Mouse (Mus musculus) bone marrow macrophage, adult 2 months (primary cell): ENCODE measurements around the gene Osbpl6.

Experiments used
- CTCF ChIP-seq: IDR thresholded peaks from 2 replicates; pipeline ENCODE4 v1.5.1; 2012; ENCODE audit warnings: low read depth, mild to moderate bottlenecking, low read length, moderate library complexity
- POLR2A ChIP-seq: IDR thresholded peaks from 2 replicates; pipeline ENCODE4 v1.6.1; 2012; ENCODE audit warnings: mild to moderate bottlenecking, low read depth, low read length, borderline replicate concordance

DNA sequence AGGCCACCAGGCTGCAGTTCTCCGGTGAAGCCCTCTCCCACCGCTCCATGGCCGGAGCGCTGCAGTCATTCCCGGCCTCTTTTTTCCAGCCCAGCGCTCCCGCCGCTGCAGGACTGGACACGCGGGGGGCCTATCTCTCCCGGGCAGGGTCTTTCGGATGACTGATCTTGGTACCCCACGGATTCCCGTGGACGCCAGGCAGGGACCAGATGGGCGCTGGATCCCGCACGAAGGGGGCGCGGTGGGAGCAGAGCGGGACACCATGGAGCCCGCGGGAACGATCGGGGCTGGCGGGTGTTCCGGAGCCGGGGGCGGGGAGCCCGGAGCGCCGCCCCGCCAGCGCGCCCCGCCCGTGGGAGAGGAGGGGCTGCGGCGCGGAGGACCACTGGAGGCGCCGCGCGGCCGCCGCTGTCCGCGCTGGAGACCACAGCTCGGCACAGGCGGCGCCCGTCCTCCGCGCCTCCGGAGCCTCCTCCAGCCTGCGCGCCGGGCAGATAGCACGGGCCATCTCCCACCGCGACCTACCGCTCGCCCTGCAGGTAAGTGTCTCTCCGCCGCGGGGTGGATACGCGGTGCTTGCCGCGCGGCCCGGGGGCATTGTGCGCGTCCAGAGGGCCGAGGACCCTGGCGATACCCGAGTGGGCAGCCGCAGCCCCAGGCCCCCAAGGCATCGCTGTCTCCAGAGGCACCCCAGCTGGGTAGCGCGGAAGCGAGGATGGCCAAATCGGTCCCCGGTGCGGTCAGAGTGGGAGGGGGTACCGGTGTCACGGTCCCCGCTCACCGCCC is at the start of gene Osbpl6:
- TF ChIP-seq CTCF (no peak), POLR2A (no peak)
